Mouse (Mus musculus): Measurements from ENCODE around the gene Mmp25.

Mmp25 gene

DNA sequence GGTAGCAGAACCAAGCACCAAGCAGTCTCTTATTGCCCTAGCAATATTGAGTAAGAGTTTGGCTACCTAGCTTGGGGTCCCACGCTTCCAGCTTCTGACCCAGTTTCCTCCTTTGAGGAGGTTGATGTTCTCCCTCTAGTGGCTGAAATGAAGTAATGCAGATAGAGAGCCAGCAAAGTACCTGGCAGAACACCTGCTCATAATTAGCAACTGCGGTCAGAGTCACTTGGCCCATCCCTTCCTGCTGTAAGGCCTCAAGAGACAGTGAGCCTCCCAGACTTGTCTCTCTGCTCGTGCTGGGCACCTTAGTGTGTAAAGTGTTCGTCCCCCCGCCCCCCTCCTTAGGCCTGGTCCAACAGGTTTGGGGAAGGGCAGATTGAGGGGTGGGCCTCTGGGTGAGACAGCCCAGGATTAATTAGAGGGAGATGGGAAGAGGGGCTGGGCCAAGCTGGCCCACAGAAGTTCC, 19.5 kb upstream of the Mmp25 start:
- DNase-seq (ENCODE audit: low spot score in 2 of 2): no peak

DNA sequence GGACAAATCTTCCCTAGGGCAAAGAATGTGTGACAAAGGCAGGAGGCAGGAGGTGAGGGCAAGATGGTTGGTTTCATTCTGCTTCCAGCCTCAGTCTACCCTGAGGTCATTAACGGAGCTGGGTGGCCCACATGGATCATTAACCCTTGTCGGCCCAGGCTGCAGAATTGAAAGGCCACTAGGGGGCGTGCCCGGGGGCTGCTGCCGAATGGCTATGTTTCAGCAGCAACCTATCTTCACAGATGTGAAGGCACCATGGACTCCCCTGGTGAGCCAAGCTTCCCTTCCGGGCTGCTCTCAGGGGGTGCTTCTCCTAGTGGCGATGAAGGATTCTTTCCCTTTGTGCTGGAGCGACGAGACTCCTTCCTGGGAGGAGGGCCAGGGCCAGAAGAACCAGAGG, 16.4 kb upstream of the Mmp25 start:
- DNase-seq (ENCODE audit: low spot score in 2 of 2): no peak

DNA sequence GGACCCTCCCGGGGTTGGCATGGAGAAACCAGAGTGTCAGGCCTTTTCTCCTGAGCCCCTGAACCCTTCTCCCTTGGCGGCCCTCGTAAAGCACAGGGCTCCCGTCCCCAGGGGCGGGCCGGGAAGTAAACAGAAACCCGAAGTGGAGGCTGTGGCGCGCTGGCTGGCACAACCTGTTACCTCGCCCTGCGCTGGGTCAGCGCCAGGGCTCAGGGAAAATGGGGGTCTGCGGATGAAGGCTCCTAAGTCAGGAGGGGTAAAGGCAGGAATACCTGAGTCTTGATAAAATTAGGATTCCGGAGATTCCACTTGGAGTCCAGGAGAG, 15.8 kb upstream of the Mmp25 start:
- DNase-seq (ENCODE audit: low spot score in 2 of 2): no peak

DNA sequence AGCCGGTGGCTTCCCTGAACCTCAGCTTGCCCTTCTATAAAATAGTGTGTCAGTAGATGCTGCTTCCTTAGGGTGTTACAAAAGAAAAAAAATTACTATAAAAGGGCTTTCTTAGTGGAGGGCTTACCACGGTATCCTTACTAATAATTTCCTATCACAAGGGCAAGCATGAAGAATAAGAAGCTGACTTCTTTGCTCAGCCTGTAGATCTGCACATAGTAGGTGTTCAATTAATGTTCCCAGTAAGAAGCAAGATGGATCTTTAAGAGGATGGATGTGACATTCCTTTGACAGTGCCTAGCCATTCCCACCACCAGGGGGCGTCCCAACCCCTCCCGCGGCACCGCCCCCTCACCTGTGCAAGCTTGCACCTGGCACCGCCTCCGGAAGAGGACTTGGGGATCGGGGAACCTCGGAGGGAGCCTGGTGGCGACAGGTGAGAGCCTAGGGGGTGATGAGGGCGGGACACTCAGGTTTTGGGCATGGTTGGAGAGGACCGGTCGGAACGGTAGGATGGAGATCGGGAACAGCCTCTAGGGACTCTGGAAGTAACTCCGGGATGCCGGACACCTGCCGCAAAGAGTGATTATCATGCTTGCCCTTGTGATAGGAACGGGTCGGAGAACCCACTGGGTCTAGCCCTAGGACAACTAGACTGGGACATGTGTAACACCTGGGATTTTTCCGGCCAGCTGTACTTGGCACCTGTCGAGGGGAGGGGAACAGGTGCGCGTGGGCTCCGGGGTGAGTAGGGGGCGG, 15.2 kb upstream of the Mmp25 start, which contains the start of gene Bicdl2:
TSS of gene Bicdl2 (plus strand) at position 390 of the 759 bp plus-strand sequence.
- DNase-seq (ENCODE audit: low spot score in 2 of 2): no peak

DNA sequence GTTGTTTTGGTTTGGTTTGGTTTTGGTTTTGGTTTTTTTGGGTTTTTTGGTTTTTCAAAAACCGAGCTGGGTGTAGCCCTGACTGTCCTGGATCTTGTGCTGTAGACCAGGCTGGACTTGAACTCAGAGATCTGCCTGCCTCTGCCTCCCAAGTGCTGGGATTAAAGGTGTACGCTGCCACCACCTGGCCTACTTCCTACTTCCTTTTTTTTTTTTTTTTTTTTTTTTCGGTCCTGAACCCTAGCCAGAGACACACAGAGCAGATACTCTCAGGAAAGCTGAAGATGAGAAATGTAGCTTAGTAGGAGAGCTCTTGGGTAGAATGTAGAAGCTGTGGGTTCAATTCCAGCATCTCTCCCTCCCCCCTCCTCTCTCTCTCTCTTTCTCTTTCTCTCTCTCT, 13.4 kb upstream of the Mmp25 start:
- DNase-seq (ENCODE audit: low spot score in 2 of 2): no peak

DNA sequence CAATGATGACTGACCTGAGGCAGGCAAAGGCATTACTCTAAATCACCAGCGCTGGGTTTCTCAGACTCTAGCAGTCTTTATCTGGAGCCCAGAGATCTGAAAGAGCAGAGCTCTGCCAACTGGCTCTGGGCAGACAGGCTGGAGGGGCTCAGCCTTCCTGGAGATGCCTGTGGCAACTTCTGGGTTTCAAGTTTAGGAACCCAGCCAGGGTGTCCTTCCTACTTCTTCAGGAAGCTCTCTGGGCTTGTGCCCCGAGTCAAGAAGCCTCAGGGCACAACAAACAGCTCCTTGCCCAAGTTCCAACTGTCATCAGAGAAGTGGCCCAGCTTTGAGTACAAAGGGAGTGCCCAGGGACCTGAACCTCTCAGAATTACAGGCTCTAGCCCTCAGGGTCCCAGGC, 9.3 kb upstream of the Mmp25 start:
- DNase-seq (ENCODE audit: low spot score in 2 of 2): no peak

DNA sequence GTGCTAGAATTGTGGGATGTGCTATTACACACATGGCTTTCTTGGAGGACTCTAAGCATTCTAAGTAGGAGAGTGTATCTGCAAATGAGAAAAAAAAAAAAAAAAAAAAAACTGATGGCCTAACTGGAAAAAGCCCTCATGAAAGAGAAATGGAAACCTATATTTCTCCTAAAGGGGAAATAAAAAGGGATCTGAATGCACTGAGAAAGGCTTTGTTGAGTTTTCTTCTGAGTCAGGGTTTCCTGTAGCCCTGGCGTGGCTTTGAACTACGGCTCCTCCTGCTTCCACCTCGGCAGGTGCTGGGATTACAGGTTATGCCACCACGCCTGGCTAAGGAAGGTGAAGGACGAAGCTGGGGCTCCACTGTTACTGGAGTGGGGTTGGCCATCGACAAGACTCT, 8.9 kb upstream of the Mmp25 start:
- DNase-seq (ENCODE audit: low spot score in 2 of 2): no peak

DNA sequence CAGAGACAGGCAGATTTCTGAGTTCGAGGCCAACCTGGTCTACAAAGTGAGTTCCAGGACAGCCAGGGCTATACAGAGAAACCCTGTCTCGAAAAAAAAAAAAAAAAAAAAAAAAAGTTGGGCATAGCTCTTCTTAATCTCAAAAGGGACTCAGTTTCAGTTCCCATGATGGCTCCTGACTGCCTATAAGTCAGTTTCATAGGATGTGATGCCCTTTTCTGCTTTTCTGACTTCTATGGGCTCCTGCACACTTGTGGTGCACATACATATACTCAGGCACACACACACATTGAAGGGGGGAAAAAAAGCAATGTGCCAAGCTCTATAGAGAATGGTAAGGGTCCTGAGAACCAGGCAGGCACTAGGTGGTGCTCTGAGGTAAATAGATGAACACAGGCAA, 8.2 kb upstream of the Mmp25 start:
- DNase-seq (ENCODE audit: low spot score in 2 of 2): no peak

DNA sequence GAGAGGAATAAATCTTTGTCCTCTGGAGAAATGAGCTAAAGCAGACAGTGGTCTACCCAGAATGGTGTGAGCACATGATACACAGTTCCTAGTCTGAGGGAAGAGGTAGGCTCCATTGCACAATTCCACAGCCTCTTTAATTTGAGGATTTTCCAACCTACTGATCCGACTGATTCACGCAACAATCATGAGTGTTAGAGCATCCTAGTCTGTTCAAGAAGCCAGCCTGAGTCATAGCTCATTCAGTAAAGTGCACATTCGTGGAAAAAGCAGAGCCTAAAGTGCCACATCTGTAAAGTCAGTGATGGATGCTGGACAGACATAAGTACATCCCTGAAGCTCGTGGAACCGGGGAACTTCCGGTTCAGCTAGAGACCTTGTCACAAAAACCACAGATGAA, 6.3 kb upstream of the Mmp25 start:
- DNase-seq (ENCODE audit: low spot score in 2 of 2): no peak

DNA sequence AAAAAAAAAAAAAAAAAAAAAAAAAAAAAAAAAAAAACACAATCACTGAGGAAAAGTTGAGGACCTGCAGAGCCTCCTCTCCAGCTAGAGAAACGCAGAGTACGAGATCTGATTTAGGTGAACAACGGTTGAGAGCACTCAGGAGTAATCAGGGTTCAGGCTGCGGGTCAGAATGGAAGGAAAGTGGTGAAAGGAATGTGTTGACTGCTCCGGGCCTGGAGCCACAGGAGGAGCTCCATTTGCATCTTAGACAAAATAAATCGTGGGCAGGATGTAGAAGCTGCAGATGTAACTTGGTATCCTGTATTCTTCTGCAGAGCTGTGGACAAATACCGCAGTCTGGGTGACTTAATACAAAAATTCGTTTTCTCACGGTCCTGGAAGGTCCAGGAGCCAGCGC, 817 bp upstream of the Mmp25 start:
- no peak for DNase-seq (ENCODE audit: low spot score in 2 of 2)

DNA sequence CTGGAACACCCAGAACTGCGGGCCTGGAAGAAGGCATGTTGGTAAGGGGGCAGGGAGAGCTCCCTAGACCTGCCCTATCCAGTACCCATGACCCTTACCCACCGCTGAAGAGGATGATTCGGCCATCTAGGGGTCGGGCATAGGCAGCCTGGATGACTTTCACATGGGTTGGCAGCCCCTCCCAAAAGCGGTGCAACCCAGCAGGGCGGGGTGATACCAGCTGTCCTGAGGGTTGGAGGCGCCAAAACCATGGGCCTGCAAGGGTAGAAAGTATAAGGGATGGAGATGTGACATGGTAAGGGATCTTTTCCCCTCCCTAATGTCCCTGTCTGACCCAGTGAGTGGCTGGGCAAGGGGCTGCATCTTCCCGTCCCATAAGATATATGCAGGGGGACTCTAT, 13.8 kb downstream of the Mmp25 start:
- DNase-seq (ENCODE audit: low spot score in 2 of 2): no peak

DNA sequence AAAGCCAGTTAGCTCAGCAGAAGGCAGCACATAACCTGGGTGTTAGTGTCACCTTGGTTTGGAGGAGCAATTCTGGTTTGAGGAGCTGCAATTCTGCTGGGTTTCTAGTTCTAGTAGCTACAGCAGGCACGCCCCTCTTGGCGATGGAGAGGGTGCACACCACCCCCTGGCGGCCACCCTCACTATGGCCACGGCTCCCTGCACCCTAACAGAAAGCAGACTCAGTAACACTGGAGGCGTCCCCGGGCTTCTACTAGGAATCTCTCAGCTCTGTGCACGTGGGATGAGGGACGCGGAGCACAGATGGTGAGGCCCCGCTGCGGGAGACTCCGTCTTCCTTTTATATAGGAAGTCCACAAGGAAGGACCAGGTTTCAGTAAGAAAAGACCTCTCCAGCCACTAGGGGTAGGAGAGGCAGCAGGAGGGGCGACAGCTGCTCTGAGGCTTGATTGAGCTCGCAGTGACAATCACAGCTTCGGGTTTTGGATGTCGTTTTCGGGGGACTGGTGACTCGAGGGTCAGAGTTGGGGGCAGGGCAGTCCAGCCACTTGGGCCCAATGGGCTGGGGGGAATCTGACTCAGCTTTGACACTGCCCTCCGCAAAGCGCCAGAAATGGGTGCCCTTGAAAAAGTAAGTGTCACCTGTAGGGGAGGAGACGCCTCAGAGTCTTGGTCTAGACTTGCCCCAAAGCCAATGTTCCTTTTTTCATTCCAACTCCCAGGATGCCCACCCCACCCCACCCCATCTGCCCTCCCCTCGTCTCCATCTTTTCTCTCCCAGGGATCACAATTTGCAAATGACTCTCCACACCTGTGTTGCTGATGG, 14.7 kb downstream of the Mmp25 start:
- DNase-seq (ENCODE audit: low spot score in 2 of 2): peak; percentile 75 to 88

DNA sequence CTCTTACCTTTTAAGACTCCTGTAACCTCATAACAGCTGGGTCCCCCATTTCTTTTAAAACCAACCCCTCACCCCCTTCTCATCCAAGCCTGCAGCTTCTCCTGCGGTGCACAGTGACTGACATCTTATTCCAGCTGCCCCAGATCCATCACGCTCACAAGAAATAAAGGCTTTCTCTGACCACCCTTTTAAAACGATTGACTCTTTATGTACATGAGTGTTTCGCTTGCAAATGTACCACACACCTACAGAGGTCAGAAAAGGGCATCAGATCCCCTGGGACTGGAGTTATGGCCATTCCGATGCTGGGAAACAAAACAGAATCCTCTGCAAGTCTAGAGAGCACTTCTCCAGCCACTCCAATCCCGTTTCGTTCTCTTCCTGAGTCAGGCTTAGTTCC, 17.3 kb downstream of the Mmp25 start:
- DNase-seq (ENCODE audit: low spot score in 2 of 2): no peak

DNA sequence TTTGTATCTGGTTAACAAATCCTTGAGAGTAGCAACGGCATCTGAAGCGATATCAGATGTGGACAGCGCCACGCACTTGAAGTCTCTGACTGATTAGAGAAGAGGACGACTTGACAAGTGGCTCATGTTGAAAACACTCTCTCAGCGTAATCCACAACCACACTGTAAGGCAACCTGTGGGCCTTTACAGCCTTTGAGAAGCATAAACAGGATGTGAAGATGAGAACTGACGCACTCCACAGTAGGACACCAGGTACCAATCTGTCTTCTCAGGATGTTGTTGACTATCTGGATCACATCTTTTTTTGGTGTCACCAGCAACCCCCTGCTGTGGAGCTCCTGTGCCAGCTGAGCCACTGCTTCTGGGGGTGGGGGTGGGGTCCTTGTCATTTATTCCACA, 24.7 kb downstream of the Mmp25 start:
- DNase-seq (ENCODE audit: low spot score in 2 of 2): no peak

DNA sequence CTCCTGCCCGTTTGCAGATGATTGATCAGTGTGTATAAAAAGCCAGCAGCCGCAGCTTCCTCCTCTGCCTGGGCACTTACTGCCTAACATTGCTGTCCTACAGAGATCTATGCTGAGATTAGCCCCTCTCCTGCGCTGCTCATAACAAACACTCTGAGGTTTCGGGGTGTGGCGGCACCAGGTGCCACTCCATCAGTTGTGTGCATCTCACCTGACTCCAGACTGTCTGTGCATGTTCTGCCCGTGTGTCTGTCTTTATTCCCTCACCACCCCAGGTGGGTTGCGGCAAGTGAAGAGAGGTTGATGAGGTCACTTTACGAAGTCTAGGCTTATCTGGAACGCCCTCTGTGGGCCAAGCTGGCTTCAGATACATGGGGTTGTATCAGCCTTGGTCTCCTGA, 28.0 kb downstream of the Mmp25 start:
- DNase-seq (ENCODE audit: low spot score in 2 of 2): no peak

DNA sequence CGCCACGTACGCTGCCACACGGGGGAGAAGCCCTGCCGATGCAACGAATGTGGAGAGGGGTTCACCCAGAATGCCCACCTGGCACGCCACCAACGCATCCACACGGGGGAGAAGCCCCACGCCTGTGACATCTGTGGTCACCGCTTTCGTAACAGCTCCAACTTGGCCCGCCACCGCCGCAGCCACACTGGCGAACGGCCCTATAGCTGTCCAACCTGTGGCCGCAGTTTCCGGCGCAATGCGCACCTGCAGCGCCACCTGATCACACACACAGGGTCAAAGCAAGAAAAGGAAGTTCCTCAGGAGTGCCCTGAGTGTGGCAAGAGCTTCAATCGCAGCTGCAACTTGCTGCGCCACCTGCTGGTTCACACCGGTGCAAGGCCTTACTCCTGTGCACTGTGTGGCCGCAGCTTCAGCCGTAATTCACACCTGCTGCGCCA, 34.7 kb downstream of the Mmp25 start:
- DNase-seq (ENCODE audit: low spot score in 2 of 2): no peak

DNA sequence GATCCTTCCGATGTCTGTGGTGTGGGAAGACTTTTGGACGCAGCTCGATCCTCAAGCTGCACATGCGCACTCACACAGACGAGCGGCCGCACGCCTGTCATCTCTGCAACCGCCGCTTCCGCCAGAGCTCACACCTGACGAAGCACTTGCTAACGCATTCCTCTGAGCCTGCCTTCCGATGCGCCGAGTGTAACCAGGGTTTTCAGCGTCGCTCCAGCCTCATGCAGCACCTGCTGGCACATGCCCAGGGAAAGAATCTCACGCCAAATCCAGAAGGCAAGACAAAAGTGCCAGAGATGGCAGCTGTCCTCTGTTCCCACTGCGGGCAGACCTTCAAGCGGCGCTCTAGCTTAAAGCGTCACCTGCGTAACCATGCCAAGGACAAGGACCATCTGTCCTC, 35.5 kb downstream of the Mmp25 start:
- DNase-seq (ENCODE audit: low spot score in 2 of 2): no peak

DNA sequence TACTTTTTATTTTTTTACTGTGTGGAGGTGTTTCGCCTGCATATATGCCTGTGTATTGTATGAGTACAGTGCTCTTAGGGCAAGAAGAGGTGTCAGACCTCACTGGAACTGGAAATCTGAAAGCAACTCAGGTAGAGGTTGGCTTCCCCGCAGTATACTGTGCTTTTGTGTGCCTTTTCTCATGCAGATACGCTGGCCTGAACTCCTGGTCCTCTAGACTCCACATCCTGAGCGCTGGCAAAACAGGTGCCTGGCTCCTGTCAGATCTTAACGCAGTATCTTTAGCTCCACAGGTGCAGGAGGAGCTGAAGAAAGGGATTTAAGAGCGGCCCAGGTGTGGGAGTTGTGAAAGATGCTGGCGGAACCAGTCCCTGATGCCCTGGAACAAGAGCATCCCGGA, 39.9 kb downstream of the Mmp25 start:
- no peak for DNase-seq (ENCODE audit: low spot score in 2 of 2)

DNA sequence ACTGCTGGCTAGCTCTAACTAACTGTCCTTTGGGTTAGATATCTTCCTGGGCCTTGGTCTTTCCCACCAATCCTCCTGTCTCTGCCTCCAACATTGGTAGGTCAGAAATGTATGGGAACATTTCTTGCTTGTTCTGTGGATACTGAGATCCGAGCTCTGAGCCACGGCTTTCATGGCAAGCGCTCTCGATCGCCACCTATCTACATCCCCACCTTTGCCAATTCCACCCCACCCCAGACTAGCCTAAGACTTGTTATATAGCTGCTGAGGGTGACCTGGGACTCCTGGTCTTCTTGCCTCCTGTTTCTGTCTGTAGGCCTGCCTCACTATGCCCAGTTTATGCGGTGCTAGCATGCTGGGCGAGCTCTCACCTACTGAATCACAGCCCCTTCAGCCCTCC, 40.7 kb downstream of the Mmp25 start:
- no peak for DNase-seq (ENCODE audit: low spot score in 2 of 2)

DNA sequence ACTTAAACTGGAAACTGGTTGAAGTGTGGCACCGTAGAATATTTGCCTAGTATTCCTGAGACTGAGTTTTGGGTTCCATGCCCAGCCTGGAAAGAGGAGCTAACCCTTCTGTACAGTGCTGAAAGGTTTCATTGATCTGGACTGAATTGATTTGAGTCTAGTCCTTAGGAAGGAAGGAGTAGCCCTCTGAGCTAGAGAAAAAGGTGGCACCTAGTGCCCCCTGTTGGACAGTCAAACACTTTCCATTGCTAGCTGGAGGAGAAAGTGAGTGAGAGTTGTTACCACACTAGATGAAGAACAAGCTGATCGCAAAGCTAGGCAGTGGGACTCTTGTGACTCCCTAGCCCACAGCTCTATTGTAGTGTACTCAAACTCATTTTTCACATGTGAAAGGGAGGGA, 41.5 kb downstream of the Mmp25 start:
- no peak for DNase-seq (ENCODE audit: low spot score in 2 of 2)

DNA sequence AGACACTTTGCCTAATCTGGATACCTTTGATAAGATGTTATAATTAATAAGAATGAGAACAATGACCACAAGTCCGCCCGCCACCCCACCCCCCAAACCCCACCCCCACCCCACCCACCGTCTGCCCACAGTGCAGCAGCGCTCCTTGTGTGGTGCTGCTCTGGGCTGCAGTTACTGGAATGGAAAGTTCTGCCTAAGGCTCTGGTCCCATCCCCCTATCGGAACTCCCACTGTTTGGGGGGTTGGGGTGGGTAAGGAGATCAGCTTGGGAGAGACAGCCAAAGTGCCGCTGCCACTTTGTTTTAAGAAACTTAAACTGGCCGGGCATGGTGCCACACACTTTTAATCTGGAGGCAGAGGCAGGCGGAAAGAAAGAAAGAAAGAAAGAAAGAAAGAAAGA, 42.0 kb downstream of the Mmp25 start:
- no peak for DNase-seq (ENCODE audit: low spot score in 2 of 2)

DNA sequence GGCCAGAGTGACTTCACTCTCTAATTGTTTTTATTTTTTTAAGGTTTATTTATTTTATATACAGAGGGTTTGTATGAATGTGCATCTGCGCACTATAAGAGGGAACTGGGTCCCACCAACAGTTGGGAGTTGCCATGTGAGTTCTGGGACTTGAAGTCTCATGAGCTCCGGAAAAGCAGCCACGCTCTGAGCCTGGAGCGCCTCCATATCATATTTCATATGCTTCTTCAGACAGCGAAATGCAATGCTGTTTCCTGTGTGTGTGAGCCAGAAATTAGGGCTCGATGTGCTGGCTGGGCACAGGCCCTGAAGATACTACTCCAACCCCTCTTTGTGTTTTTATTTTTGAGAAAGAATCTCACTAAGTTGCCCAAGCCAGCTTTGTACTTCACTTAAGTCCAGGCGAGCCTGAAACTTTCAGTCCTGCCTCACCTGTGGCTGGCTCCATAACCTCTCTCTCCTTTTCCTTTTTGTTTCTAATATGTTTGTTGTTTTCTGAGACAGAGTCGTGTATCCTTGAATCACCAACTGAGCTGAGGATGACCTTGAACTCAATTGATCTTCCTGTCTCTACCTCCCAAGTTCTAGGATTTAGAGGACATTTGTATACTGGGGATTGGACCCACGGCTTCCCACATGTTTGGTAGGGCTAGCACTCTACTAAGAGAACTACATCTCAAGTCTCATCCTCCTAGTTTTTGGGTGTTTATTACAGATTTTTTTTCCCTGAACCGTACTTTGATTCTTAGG, 43.1 kb downstream of the Mmp25 start:
- DNase-seq (ENCODE audit: low spot score in 2 of 2): no peak

All from urinary bladder, postnatal 4 days (tissue).